Mouse (Mus musculus) embryonic facial prominence, embryonic 15.5 days (tissue): ENCODE data around the gene Cryga. TPM values are rescaled to one million over a fixed set of nuclear protein-coding genes. Genes with fewer than 3 reads are reported as not detected.

Source experiments
- ATAC-seq: fragments of 200-750 bp; cut with Nextera tagmentation; 2 replicates; pipeline ENCODE4 v1.8.0; 2017; ENCODE audit warnings: low read depth, moderate TSS enrichment; ENCODE audit not compliant: insufficient number of reproducible peaks, low FRiP score, low TSS enrichment
- H3K27ac ChIP-seq: fragments of 300-500 bp; sonication (generic); replicated peaks from 2 replicates; pipeline ENCODE4 v1.5.1; 2015; ENCODE audit warnings: mild to moderate bottlenecking, inconsistent platforms
- H3K27me3 ChIP-seq: fragments of 300-500 bp; sonication (generic); 2 replicates; pipeline ENCODE4 v1.6.1; 2015; ENCODE audit warnings: inconsistent platforms
- H3K36me3 ChIP-seq: fragments of 300-500 bp; sonication (generic); 2 replicates; pipeline ENCODE4 v1.6.1; 2015; ENCODE audit warnings: mild to moderate bottlenecking, inconsistent platforms
- H3K4me1 ChIP-seq: fragments of 300-500 bp; sonication (generic); 2 replicates; pipeline ENCODE4 v1.6.1; 2015; ENCODE audit warnings: inconsistent platforms
- H3K4me2 ChIP-seq: fragments of 300-500 bp; sonication (generic); replicated peaks from 2 replicates; pipeline ENCODE4 v1.6.1; 2015; ENCODE audit warnings: mild to moderate bottlenecking, inconsistent platforms
- H3K4me3 ChIP-seq: fragments of 300-500 bp; sonication (generic); replicated peaks from 2 replicates; pipeline ENCODE4 v1.5.1; 2015; ENCODE audit warnings: mild to moderate bottlenecking, inconsistent platforms
- H3K9ac ChIP-seq: fragments of 300-500 bp; sonication (generic); 2 replicates; pipeline ENCODE4 v1.6.1; 2015; ENCODE audit warnings: inconsistent platforms
- H3K9me3 ChIP-seq: fragments of 300-500 bp; sonication (generic); replicated peaks from 2 replicates; pipeline ENCODE4 v1.6.1; 2016; ENCODE audit warnings: inconsistent platforms
- WGBS: fragments of 180-500 bp; shearing (Covaris S2); methylation state at CpG from one replicate; pipeline ENCODE4 v1.1.7; 2015; 5-methylcytosine and 5-hydroxymethylcytosine counted together
- polyA plus RNA-seq: library from polyadenylated mRNA; unstranded; fragments of >200 nt; fragmentation: Nextera tagmentation; extraction: Ambion mirVana; gene quantifications from 2 replicates; pipeline ENCODE4 v1.2.1, GENCODE M21; 2015

Gene Cryga
- polyA plus RNA-seq, 1 experiment from 2014 or later = 5.7 TPM

DNA sequence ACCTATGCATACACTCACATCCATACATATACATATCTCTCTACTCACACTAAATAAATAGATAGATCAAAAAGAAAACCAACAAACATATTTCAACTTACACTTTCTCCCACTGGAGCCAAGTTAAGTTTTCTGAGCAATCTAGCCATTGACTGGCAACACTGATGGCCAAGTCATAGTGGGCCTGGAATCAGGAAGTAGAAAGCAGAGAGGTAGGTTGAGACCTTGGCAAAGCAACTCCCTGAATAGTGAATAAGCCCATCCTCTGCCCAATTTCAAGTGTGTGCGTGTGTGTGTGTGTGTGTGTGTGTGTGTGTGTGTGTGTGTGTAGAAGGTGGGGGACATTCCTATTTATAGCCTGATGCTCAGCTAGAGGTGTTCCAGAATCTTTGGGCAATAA, 16.3 kb upstream of the Cryga start, which contains the start of gene Gm28845:
TSS of gene Gm28845 (minus strand) at position 121 of the 400 bp plus-strand sequence.
- Histone ChIP-seq H3K36me3 (no peaks in the 10 kb centered on the region), H3K9ac (no peak within 1 kb of the TSS), H3K4me3 (no peak within 1 kb of the TSS), H3K27me3 (no peaks in the 10 kb centered on the region), H3K4me1 (no peaks in the 10 kb centered on the region), H3K9me3 (no peaks in the 10 kb centered on the region), H3K27ac (no peak within 1 kb of the TSS), H3K4me2 (no peak within 1 kb of the TSS)
- 85% methylated on average over 1 of the region's 1 CpGs for WGBS
- ATAC-seq = no peak

- H3K27ac ChIP-seq = no peak overlapping the region
- H3K9me3 ChIP-seq = no peaks in the 10 kb centered on the region
- no peaks in the 10 kb centered on the region for H3K4me1 ChIP-seq
- no peak overlapping the region for H3K4me3 ChIP-seq
- ATAC-seq = no peak
- H3K27me3 ChIP-seq = no peaks in the 10 kb centered on the region
- no peak overlapping the region for H3K4me2 ChIP-seq
- H3K9ac ChIP-seq = no peak overlapping the region
- WGBS = 51% methylated on average over 8 of the region's 8 CpGs
- no peaks in the 10 kb centered on the region for H3K36me3 ChIP-seq
Measured at GRCm38 (mm10) chr1:65118150-65118913, 15.2 kb upstream of the Cryga start.

DNA sequence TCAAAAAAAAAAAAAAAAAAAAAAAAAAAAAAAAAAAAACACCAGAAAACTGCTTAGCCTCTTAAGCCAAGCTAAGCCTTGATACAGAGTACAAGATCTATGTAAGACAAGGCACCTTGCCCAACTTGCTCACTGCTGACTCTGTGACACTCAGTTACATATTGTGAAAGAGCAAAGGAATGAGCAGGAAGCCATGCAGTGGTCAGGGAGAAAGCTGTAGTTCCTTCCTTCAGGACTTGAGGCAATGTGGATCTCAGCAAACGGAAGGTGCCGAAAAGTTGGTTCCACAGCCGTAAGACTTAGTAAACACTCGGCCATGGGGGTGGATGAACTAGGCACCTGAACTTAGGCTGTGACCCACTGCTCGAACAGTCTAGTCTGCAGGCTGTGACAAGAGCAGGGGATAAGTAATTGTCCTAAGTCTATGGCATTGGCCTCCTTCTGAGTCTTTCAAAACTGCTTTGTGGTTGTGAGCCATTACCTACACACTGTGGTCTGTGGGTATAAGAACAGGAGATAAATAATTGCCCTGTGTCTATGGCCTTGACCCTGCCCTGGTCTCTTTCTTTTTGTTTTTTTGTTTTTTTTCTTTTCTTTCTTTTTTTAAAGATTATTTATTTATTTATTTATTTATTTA, 10.5 kb upstream of the Cryga start:
- Histone ChIP-seq H3K4me2 (no peak overlapping the region), H3K9ac (no peak overlapping the region), H3K4me3 (no peak overlapping the region), H3K27me3 (no peaks in the 10 kb centered on the region), H3K9me3 (no peaks in the 10 kb centered on the region), H3K4me1 (no peaks in the 10 kb centered on the region), H3K36me3 (no peaks in the 10 kb centered on the region), H3K27ac (no peak overlapping the region)
- 85% methylated on average over 5 of the region's 5 CpGs for WGBS
- no peak for ATAC-seq

- H3K4me1 ChIP-seq = no peaks in the 10 kb centered on the region
- H3K27me3 ChIP-seq = no peaks in the 10 kb centered on the region
- no peaks in the 10 kb centered on the region for H3K9me3 ChIP-seq
- no peak overlapping the region for H3K9ac ChIP-seq
- H3K27ac ChIP-seq = 0 out of 2 replicates have a peak overlapping the region, but pooled peaks have one; percentile 9
- 0 out of 2 replicates have a peak overlapping the region, but pooled peaks have one; percentile 7 for H3K4me3 ChIP-seq
- no peak for ATAC-seq
- 48% methylated on average over 14 of the region's 14 CpGs for WGBS
- peak overlapping the region; percentile 29 for H3K4me2 ChIP-seq
- H3K36me3 ChIP-seq = no peaks in the 10 kb centered on the region
Measured at GRCm38 (mm10) chr1:65112807-65113196, 9.6 kb upstream of the Cryga start.

- H3K36me3 ChIP-seq = no peaks in the 10 kb centered on the region
- no peaks in the 10 kb centered on the region for H3K4me1 ChIP-seq
- 6% methylated on average over 8 of the region's 8 CpGs for WGBS
- no peak overlapping the region for H3K9ac ChIP-seq
- no peaks in the 10 kb centered on the region for H3K9me3 ChIP-seq
- ATAC-seq = no peak
- peak overlapping the region; percentile 20 for H3K4me3 ChIP-seq
- no peaks in the 10 kb centered on the region for H3K27me3 ChIP-seq
- 0 out of 2 replicates have a peak overlapping the region, but pooled peaks have one; percentile 9 for H3K27ac ChIP-seq
- H3K4me2 ChIP-seq = peak overlapping the region; percentile 29
Measured at GRCm38 (mm10) chr1:65112031-65112806, 9.0 kb upstream of the Cryga start.

DNA sequence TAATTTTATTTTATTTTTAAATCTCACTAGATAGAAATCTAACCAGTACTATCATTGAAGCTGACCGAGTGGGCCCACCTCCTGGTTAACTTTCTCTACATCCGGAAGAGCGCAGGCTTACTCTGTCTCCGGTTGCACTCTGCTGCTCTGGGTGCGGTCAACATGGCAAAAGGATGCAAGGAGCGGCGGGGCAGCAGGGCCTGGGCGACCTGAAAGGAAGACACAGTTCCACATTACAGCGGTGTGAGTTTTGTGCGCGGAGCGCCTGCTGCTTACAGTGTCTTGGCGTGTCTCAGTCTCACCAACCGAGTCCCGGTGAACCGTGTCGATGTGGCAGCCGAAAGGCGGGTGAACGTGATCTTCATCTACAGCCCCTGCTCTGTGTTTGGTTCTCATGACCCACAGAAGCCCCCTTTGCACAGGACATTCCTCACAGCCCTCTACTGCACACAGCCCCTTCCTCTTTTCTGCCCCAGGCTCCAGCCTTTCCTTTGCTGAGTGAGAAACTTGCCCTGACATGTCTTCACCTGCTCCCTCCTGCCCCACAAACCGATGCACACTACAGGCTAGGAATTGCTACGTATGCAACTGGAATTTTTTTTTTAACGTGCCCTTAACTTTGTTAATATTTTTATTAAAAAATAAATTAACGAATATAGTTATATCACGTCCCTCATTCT, 6.7 kb upstream of the Cryga start:
- Histone ChIP-seq H3K27me3 (no peaks in the 10 kb centered on the region), H3K36me3 (no peaks in the 10 kb centered on the region), H3K4me3 (no peak overlapping the region), H3K4me1 (no peaks in the 10 kb centered on the region), H3K9me3 (no peaks in the 10 kb centered on the region), H3K4me2 (no peak overlapping the region), H3K9ac (no peak overlapping the region), H3K27ac (no peak overlapping the region)
- WGBS = 67% methylated on average over 25 of the region's 25 CpGs
- no peak for ATAC-seq

DNA sequence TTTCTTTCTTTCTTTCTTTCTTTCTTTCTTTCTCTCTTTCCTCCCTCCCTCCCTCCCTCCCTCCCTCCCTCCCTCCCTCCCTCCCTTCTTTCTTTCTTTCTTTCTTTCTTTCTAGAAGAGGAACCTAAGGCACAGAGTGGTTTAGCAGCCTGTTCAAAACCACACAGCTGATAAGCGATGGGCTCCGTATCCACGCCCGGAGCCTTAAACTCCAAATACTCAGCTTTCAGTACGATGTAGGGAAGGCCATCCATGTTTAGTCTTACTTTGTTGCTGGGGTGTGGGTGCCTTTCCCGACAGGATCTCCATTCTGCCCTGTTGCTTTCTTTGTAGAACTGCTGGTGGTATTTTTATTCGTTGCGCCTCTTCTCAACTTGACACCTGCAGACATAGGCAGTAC, 6.0 kb upstream of the Cryga start:
- Histone ChIP-seq H3K4me1 (no peaks in the 10 kb centered on the region), H3K9me3 (no peaks in the 10 kb centered on the region), H3K36me3 (no peaks in the 10 kb centered on the region), H3K9ac (no peak overlapping the region), H3K27ac (no peak overlapping the region), H3K27me3 (no peaks in the 10 kb centered on the region), H3K4me2 (no peak overlapping the region), H3K4me3 (no peak overlapping the region)
- 89% methylated on average over 8 of the region's 8 CpGs for WGBS
- no peak for ATAC-seq

GRCm38 (mm10) chr1:65107654-65108279, 4.6 kb upstream of the Cryga start:
- Histone ChIP-seq H3K27me3 (no peaks in the 10 kb centered on the region), H3K4me1 (no peaks in the 10 kb centered on the region), H3K9ac (no peak overlapping the region), H3K36me3 (no peaks in the 10 kb centered on the region), H3K27ac (no peak overlapping the region), H3K9me3 (no peaks in the 10 kb centered on the region), H3K4me2 (no peak overlapping the region), H3K4me3 (no peak overlapping the region)
- 86% methylated on average over 10 of the region's 10 CpGs for WGBS
- ATAC-seq = no peak

- Histone ChIP-seq H3K36me3 (no peaks in the 10 kb centered on the region), H3K4me1 (no peaks in the 10 kb centered on the region), H3K27me3 (no peaks in the 10 kb centered on the region), H3K9ac (no peak overlapping the region), H3K4me2 (no peak overlapping the region), H3K4me3 (no peak overlapping the region), H3K27ac (no peak overlapping the region), H3K9me3 (no peaks in the 10 kb centered on the region)
- no peak for ATAC-seq
- 82% methylated on average over 3 of the region's 3 CpGs for WGBS
Measured at GRCm38 (mm10) chr1:65096953-65097352, 6.2 kb downstream of the Cryga start.

DNA sequence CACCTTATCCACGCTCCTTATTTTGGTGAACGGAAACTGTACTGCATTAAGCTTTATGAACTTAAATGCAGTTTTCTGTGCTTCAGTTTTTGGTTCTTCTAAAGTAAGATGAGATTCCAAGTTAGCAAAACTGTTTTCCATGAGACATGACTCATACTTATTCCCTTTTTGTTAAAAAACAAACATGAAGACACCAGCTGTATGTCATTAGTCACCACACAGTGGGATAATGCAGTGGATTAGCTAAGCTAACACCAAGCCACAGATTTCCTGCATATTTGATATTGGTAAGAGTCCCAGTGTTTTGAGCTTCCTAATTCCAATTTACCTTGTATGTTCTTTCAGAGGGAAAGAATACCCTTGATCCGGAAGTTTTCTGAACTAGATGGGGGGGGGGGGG, 11.6 kb downstream of the Cryga start:
- Histone ChIP-seq H3K36me3 (no peaks in the 10 kb centered on the region), H3K9ac (no peak overlapping the region), H3K4me3 (no peak overlapping the region), H3K4me1 (no peaks in the 10 kb centered on the region), H3K9me3 (no peaks in the 10 kb centered on the region), H3K4me2 (no peak overlapping the region), H3K27me3 (no peaks in the 10 kb centered on the region), H3K27ac (no peak overlapping the region)
- 72% methylated on average over 3 of the region's 3 CpGs for WGBS
- no peak for ATAC-seq
